Mouse (Mus musculus) forebrain, embryonic 13.5 days (tissue): Measurements from ENCODE around the gene Znhit3. TPM values are rescaled to one million over a fixed set of nuclear protein-coding genes. Genes with fewer than 3 reads are reported as not detected.

ENCODE experiments used
- ATAC-seq: fragments of 200-750 bp; cut with Nextera tagmentation; 2 replicates; pipeline ENCODE4 v1.8.0; 2017
- H3K27ac ChIP-seq: fragments of 300-500 bp; sonication (generic); 2 replicates; pipeline ENCODE4 v1.5.1; 2015; ENCODE audit warnings: inconsistent platforms, mild to moderate bottlenecking, moderate library complexity
- H3K27me3 ChIP-seq: fragments of 300-500 bp; sonication (generic); 2 replicates; pipeline ENCODE4 v1.6.1; 2015; ENCODE audit warnings: mild to moderate bottlenecking, inconsistent platforms
- H3K36me3 ChIP-seq: fragments of 300-500 bp; sonication (generic); 2 replicates; pipeline ENCODE4 v1.6.1; 2015; ENCODE audit warnings: mild to moderate bottlenecking, inconsistent platforms; ENCODE audit not compliant: poor library complexity, severe bottlenecking
- H3K4me1 ChIP-seq: fragments of 300-500 bp; sonication (generic); 2 replicates; pipeline ENCODE4 v1.6.1; 2015; ENCODE audit warnings: inconsistent platforms
- H3K4me2 ChIP-seq: fragments of 300-500 bp; sonication (generic); 2 replicates; pipeline ENCODE4 v1.6.1; 2015; ENCODE audit warnings: inconsistent platforms, mild to moderate bottlenecking, moderate library complexity
- H3K4me3 ChIP-seq: fragments of 300-500 bp; sonication (generic); 2 replicates; pipeline ENCODE4 v1.5.1; 2015; ENCODE audit warnings: mild to moderate bottlenecking, inconsistent platforms
- H3K9ac ChIP-seq: fragments of 300-500 bp; sonication (generic); 2 replicates; pipeline ENCODE4 v1.6.1; 2015; ENCODE audit warnings: mild to moderate bottlenecking, inconsistent platforms
- H3K9me3 ChIP-seq: fragments of 300-500 bp; sonication (generic); replicated peaks from 2 replicates; pipeline ENCODE4 v1.6.1; 2016; ENCODE audit warnings: inconsistent platforms
- WGBS: fragments of 180-500 bp; shearing (Covaris S2); methylation state at CpG from one replicate; pipeline ENCODE4 v1.1.7; 2015; 5-methylcytosine and 5-hydroxymethylcytosine counted together
- microRNA-seq: library from miRNA; unstranded; fragments of <30 nt; microRNA quantifications from one replicate; pipeline ENCODE4, GENCODE M21; 2016
- polyA plus RNA-seq: library from polyadenylated mRNA; unstranded; fragments of >200 nt; fragmentation: Nextera tagmentation; extraction: Ambion mirVana; gene quantifications from 2 replicates; pipeline ENCODE4 v1.2.1, GENCODE M21; 2015

Znhit3 gene
- polyA plus RNA-seq, 1 experiment from 2014 or later, result 75.3 TPM

- Histone ChIP-seq H3K4me2 (peak overlapping the region; percentile 72), H3K36me3 (no peaks in the 10 kb centered on the region), H3K9me3 (no peaks in the 10 kb centered on the region), H3K27ac (peak overlapping the region; percentile 98), H3K4me3 (peak overlapping the region; percentile 86), H3K27me3 (no peaks in the 10 kb centered on the region), H3K4me1 (peaks cover 30% of the 10 kb centered on the region), H3K9ac (peak overlapping the region; percentile 90)
- WGBS, result 1% methylated on average over 10 of the region's 10 CpGs
- ATAC-seq, result peak; percentile 23
These were observed 45.1 kb downstream of the Znhit3 start for GRCm38 (mm10) chr11:84871046-84871445.

GRCm38 (mm10) chr11:84870337-84871043, 45.7 kb downstream of the Znhit3 start, which contains the start of gene Ggnbp2:
Ggnbp2 (minus strand) TSS chr11:84870817.
- no peaks in the 10 kb centered on the region for H3K9me3 ChIP-seq
- peak within 1 kb of the TSS; percentile 86 for H3K4me3 ChIP-seq
- H3K36me3 ChIP-seq, result no peaks in the 10 kb centered on the region
- H3K27me3 ChIP-seq, result no peaks in the 10 kb centered on the region
- peak; percentile 82 for ATAC-seq
- H3K9ac ChIP-seq, result peak within 1 kb of the TSS; percentile 94
- H3K27ac ChIP-seq, result peak within 1 kb of the TSS; percentile 98
- H3K4me2 ChIP-seq, result peak within 1 kb of the TSS; percentile 86
- WGBS, result under 1% methylated on average over 44 of the region's 62 CpGs
- peaks cover 33% of the 10 kb centered on the region for H3K4me1 ChIP-seq

GRCm38 (mm10) chr11:84869537-84870232, 46.5 kb downstream of the Znhit3 start:
- Histone ChIP-seq H3K4me2 (peak overlapping the region; percentile 86), H3K27ac (peak overlapping the region; percentile 96), H3K9me3 (no peaks in the 10 kb centered on the region), H3K4me3 (peak overlapping the region; percentile 86), H3K36me3 (no peaks in the 10 kb centered on the region), H3K4me1 (peaks cover 33% of the 10 kb centered on the region), H3K9ac (peak overlapping the region; percentile 94), H3K27me3 (no peaks in the 10 kb centered on the region)
- WGBS, result under 1% methylated on average over 53 of the region's 61 CpGs
- peak; percentile 93 for ATAC-seq

GRCm38 (mm10) chr11:84868786-84869259, 47.3 kb downstream of the Znhit3 start:
- H3K9ac ChIP-seq, result peak overlapping the region; percentile 94
- peaks cover 33% of the 10 kb centered on the region for H3K4me1 ChIP-seq
- no peaks in the 10 kb centered on the region for H3K27me3 ChIP-seq
- no peak for ATAC-seq
- H3K27ac ChIP-seq, result peak overlapping the region; percentile 96; the same call in 1 of the 2 replicates
- no peaks in the 10 kb centered on the region for H3K9me3 ChIP-seq
- WGBS, result 23% methylated on average over 7 of the region's 7 CpGs
- H3K4me2 ChIP-seq, result peak overlapping the region; percentile 86
- H3K4me3 ChIP-seq, result peak overlapping the region; percentile 86
- no peaks in the 10 kb centered on the region for H3K36me3 ChIP-seq

GRCm38 (mm10) chr11:84867586-84867985, 48.6 kb downstream of the Znhit3 start:
- no peak overlapping the region for H3K4me3 ChIP-seq
- no peaks in the 10 kb centered on the region for H3K36me3 ChIP-seq
- no peaks in the 10 kb centered on the region for H3K27me3 ChIP-seq
- ATAC-seq, result no peak
- H3K9ac ChIP-seq, result 0 out of 2 replicates have a peak overlapping the region, but pooled peaks have one; percentile 26
- H3K4me1 ChIP-seq, result peaks cover 33% of the 10 kb centered on the region
- H3K9me3 ChIP-seq, result no peaks in the 10 kb centered on the region
- H3K27ac ChIP-seq, result no peak overlapping the region
- WGBS, result 87% methylated on average over 2 of the region's 2 CpGs
- H3K4me2 ChIP-seq, result no peak overlapping the region; the same call in 1 of the 2 replicates

- H3K27me3 ChIP-seq, result no peaks in the 10 kb centered on the region
- H3K9me3 ChIP-seq, result no peaks in the 10 kb centered on the region
- no peak overlapping the region for H3K9ac ChIP-seq
- no peak for ATAC-seq
- H3K27ac ChIP-seq, result no peak overlapping the region
- 80% methylated on average over 2 of the region's 2 CpGs for WGBS
- H3K4me1 ChIP-seq, result peaks cover 26% of the 10 kb centered on the region
- H3K36me3 ChIP-seq, result peaks cover 11% of the 10 kb centered on the region
- H3K4me3 ChIP-seq, result no peak overlapping the region
- no peak overlapping the region for H3K4me2 ChIP-seq
These were observed 50.9 kb downstream of the Znhit3 start for GRCm38 (mm10) chr11:84865268-84865667.

Small RNAs within 50 kb of the gene (microRNA-seq; reads per million reads assigned to microRNA genes)
- not detected for gene Gm23564

Other genes with a start within 250 kb of the Znhit3 start
- gene Mrm1, start 96.9 kb downstream of the Znhit3 start, polyA plus RNA-seq, result 8.9 and 12.3 TPM in 2 replicates
- 3.6 and 3.8 TPM in 2 replicates for gene Dhrs11, start 87.4 kb downstream of the Znhit3 start, polyA plus RNA-seq
- gene Ggnbp2, start 45.5 kb downstream of the Znhit3 start, polyA plus RNA-seq, result 66.5 and 68.5 TPM in 2 replicates
- 5.8 and 6.3 TPM in 2 replicates for gene Myo19, start 36.2 kb downstream of the Znhit3 start, polyA plus RNA-seq
- gene Pigw, start 36.1 kb downstream of the Znhit3 start, polyA plus RNA-seq, result 2.3 and 2.9 TPM in 2 replicates
- gene Car4, start 41.4 kb upstream of the Znhit3 start, polyA plus RNA-seq, result 1.2 and 2.0 TPM in 2 replicates
- gene Usp32, start 223.8 kb upstream of the Znhit3 start, polyA plus RNA-seq, result 7.8 and 9.0 TPM in 2 replicates